Mouse (Mus musculus): Measurements from ENCODE around the gene Gm26897.

Gm26897 gene

DNA sequence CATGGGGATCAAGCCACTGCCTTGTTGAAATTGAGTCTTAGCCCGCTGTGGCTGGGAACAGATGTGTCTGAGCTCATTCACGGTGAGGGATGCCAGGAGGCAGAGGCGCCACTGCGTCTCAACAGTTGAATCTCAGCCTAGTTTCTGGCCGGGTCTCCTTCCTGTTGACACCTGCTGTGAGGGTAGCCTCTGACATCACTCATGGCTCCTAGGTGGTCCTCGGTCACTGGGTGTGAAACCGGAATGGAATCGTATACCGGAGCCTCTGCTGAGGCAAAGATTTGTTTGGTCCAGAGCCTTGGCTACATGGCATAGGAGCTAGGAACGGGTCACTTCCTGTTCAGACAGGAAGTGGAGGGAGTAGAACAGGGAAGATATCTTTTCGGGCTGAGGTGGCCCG lies at the start of gene Gm26897:
TSS of gene Gm26897 (plus strand) at position 74 of the 400 bp plus-strand sequence.
- DNase-seq (ENCODE audit: extremely low read depth, low read depth) = no peak

DNA sequence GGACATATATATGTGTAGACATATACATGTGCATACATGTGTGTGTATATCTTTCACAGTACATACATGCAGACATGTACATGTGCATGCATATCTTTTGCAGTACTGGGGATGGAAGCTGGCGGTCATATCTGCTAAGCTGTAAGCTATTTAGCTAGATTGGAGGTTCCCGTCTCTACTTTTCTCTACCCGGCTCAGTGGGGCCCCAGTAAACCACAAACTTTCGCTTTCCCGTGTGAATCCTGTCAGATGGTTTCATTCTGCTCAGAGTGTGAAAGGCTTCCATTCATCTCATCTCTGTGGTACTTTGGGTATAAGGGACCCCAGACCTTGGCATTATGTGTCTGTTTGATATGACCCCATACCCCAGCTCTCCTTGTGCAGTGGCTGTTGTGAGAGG lies 46.4 kb upstream of the Gm26897 start:
- DNase-seq (ENCODE audit: extremely low read depth, low read depth) = no peak

DNA sequence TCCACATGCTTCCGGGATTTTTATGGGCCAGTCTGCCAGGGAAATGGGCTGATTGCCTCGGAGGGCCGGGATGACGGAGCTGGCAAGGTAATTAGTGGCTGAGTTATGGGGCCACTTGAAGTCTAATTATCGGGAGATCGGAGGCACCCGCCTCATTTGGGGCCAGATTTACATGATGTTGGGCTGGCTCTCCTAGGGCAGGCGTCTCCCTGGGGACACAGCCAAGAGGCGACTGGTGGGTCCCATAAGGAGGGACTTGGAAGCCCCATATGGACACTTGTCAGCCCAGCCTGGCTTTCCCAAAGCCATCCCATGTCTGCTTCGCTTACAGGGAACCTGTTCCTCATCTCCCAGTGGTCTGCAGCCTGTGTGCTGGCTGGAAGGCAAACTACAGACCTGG lies 45.1 kb upstream of the Gm26897 start:
- no peak for DNase-seq (ENCODE audit: extremely low read depth, low read depth)

DNA sequence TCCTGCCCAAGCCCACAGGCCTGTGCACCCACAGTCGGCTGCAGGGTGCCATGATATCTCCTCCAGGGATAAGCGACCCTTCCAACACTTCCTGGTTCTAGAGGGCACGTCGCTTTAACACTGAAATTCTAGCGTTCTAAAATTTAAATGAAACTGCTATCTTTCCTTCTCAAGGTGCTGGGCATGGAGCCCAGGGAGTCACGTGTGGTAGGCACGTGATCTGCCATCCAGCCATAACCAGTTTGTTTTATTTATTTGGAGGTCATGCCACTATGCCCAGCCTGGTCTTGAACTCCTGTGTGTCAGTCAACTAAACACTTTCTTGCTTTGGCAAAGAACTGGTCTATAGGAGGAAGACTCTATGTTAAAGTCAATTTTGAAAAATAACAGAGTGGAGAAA lies 35.7 kb upstream of the Gm26897 start:
- no peak for DNase-seq (ENCODE audit: extremely low read depth, low read depth)

DNA sequence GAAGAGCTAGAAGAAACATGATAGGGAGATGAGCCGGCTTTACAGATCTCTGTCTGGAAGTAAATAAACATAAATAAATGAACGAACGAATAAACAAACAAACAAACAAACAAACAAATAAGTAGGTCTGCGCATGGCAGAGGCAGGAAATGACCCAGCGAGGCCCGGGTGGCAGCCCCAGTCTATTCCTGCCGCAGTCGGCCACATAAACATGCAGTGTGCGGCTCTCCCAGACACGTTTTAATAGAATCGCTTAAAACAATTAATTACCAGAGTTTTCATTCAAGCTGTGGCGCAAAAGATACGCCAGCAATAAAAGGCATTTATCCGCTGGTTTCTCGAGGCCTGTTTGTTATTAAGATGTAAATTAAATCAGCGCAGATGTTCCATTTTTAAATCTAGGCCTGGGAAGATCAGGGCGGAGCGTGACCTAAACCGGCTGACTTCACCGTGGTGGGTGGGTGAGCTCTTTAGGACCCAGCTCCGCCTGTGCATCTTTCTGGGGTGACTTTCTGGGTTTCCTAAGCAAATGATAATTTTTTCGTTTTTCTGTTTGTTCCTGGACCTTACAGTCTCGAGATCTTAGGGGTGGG lies 33.9 kb upstream of the Gm26897 start:
- no peak for DNase-seq (ENCODE audit: extremely low read depth, low read depth)

- no peak for DNase-seq (ENCODE audit: extremely low read depth, low read depth)
Observed at GRCm38 (mm10) chr5:111701634-111702329, 31.9 kb upstream of the Gm26897 start.

- DNase-seq (ENCODE audit: extremely low read depth, low read depth) = no peak
Observed at GRCm38 (mm10) chr5:111703586-111703985, 30.1 kb upstream of the Gm26897 start.

DNA sequence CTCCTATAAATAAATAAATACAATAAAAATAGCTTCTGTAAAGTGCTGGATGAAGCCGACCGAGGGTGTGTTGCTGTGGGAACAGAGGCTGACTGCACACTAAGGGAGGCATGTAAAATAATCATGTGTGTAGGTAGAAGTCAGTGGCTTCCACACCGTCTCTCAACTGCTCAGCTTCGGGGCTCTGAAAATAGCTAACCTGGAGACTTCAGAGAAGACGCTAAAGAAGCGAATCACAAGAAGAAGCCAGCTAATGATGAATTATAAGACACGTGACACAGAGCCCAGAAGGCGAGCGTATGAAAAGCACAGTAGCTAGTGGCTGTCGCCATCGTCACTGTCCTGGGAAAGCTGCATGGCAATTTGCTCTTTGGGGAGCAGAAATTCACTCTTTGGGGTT lies 29.4 kb upstream of the Gm26897 start:
- no peak for DNase-seq (ENCODE audit: extremely low read depth, low read depth)

- DNase-seq (ENCODE audit: extremely low read depth, low read depth) = no peak
Observed at GRCm38 (mm10) chr5:111709195-111709901, 24.4 kb upstream of the Gm26897 start.

- no peak for DNase-seq (ENCODE audit: extremely low read depth, low read depth)
Observed at GRCm38 (mm10) chr5:111719018-111719417, 14.7 kb upstream of the Gm26897 start.

DNA sequence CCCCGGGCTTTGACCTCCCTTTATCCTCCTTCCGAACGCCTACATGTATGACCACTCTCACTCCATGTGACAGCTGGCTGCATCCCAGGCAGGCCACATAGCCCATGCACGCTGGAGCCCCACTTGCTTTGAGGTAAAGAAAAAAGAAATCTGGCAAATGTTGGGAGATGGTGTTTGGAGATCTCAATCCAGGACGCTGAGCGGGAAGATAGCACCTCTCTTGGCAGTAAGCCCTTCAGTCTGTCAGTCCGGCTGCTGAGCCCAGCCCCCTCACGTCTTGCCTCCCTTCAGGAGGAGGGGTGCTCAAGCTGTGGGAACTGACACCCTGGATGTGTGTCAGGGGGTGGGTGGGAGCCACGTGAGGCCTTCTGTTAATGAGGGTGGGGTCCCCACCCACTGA lies 13.0 kb upstream of the Gm26897 start:
- no peak for DNase-seq (ENCODE audit: extremely low read depth, low read depth)

GRCm38 (mm10) chr5:111724713-111725112 lies 9.0 kb upstream of the Gm26897 start:
- DNase-seq (ENCODE audit: extremely low read depth, low read depth) = no peak

- no peak for DNase-seq (ENCODE audit: extremely low read depth, low read depth)
Observed at GRCm38 (mm10) chr5:111725195-111725920, 8.4 kb upstream of the Gm26897 start.

DNA sequence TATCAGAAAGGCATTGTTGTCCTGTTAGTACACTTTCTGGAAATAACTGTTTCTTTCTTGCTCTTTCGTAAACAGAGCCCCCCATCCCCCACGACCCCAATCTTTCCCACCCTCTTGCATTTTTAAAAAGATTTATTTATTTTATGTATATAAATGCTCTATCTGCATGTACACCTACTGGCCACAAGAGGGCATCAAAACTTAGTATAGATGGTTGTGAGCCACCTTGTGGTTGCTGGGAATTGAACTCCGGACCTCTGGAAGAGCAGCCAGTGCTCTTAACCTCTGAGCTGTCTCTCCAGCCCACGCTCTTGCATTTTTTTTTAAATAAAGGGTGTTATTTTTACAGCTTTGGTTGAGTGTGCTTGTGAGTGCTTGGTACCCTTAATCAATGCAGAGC lies 5.3 kb upstream of the Gm26897 start:
- no peak for DNase-seq (ENCODE audit: extremely low read depth, low read depth)

- no peak for DNase-seq (ENCODE audit: extremely low read depth, low read depth)
Observed at GRCm38 (mm10) chr5:111730560-111731167, 3.1 kb upstream of the Gm26897 start.

DNA sequence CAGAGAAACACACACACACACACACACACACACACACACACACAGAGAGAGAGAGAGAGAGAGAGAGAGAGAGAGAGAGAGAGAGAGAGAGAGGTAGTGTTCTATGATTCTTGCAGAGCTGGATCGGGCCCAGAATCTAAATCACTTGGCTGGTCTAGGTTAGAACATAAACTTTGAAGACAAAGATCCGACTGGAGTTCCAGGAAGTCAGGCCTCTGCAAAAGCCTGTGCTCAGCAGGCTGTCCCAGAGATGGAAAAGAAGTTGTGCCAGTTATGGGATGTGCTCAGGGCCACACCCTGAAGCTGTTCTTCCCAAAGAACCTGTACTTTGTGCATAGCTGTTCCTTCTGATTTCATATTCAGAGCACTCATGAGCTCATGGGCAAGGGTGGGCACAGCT lies 1.5 kb upstream of the Gm26897 start:
- no peak for DNase-seq (ENCODE audit: extremely low read depth, low read depth)

- DNase-seq (ENCODE audit: extremely low read depth, low read depth) = no peak
Observed at GRCm38 (mm10) chr5:111739480-111739879, 5.8 kb downstream of the Gm26897 start.

DNA sequence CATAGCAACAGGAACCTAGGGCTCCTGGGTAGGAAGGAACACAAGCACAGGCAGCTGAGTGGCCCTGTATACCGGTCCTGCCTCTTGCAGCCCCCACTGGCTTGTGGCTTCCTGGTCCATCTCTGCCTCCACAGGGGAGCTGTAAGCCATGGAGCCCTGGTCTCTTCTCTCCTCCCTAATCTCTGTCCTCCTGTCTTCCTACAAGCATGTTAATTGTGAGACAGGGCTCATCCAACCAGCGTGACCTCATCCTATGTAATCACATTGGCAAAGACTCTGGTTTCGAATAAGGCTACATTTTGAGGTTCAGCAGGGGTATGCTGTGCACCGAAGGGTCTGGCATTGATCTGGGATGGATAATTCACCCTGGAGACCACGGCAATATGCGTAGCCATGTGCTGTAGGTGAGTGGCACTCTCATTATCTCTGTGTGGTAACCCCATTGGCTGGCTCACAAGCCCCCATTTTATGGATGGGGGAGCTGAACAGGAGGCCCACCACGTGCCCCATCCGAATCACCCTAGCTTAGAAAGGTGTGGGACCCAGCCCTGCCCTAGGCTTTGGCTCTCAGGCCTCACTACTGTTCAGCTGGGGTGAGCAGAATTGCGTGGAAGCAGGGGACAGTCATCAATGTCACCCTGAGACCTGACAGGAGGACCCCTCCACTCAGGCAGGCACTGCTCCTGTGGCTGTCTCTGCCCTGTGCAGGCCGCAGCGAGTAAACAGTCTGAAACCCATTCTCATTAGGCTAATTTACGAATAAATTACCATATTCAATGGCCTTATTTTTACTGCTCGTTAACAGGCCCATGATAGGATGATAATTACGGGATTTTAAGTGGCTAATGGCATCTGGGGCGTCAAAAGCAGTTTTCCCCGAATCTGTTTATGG lies 6.9 kb downstream of the Gm26897 start:
- DNase-seq (ENCODE audit: extremely low read depth, low read depth) = no peak

DNA sequence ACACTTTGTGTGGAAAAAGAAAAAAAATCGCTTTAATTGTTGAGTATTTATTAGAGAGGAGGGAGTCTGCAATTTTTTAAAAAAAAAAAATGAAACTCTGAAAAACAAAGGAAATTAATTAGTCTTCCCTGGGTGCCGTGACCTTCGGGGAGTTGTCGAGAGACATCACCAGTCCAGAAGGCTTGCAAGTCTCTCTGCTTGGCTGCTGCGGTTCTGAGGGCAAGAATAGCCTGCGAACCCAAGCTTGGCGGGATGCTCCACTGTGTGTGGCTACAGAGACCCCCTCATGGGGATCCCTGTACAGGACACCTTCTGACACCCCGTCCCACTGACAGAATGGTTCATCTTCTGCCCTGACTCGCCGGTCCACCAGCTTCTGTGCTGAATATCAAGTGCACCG lies 7.6 kb downstream of the Gm26897 start:
- no peak for DNase-seq (ENCODE audit: extremely low read depth, low read depth)

- DNase-seq (ENCODE audit: extremely low read depth, low read depth) = no peak
Observed at GRCm38 (mm10) chr5:111742290-111742898, 8.7 kb downstream of the Gm26897 start.
